Mouse (Mus musculus): Measurements from ENCODE around the gene Errfi1. TPM values are rescaled to one million over a fixed set of nuclear protein-coding genes. Genes with fewer than 3 reads are reported as not detected.
"Not testable (repeated sequence)": the region's sequence is repeated elsewhere in the genome, so short reads cannot be mapped to it uniquely, and the experiment has no call there.

Gene Errfi1
- polyA plus RNA-seq, 1 experiment from 2014 or later = 17.3 TPM

DNA sequence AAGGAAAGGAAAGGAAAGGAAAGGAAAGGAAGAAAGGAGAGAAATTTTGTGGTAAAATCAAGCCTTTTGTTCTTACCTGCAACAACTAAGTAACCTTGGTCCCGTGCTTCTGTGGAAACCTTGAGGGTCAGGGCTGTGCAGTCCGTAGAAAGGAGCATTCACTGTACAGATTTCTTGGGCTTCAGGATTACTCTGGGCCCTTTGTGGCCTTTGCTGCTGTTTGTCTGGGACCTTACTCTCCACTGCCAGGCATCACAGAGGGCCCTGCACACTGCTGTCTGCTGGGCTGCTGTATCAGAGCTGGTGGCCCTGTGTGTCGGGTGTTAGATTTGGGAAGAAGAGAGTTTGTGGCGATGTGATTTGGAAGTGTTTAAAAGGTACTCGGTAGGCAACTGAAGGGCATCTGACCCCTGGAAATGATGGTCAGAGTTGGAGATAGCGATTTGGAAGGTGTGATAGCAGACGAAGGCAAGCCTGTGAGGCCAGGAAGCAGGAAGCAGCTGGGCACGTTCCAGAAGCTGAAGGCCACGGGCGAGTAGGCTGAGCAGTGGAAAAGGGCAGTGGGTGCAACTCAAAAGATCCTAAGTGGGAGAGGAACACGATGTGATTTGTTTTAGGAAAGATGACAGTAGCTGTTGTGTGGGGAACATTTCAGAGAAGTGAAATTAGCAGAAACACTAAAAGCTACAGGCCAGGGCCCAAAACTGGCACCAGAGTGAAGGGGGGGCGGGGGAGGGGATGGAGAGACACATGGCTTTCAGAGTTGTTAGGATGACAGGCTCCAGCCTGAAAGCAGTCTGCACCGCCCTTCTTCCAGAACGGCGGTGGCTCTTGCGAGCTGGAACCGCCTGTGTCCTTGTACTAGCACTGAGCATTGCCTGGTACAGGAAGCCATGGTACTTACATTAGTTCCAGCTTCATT is 15.8 kb downstream of the Errfi1 start:
- no peak for ATAC-seq (replicated peaks)
- Histone ChIP-seq H3K36me3 (peaks cover 23% of the 10 kb centered on the region), H3K27ac (replicated peaks) (no peak overlapping the region), H3K9ac (replicated peaks) (no peak overlapping the region), H3K4me3 (no peak overlapping the region), H3K4me2 (replicated peaks) (no peak overlapping the region), H3K4me1 (peaks cover 16% of the 10 kb centered on the region), H3K27me3 (no peaks in the 10 kb centered on the region), H3K9me3 (no peaks in the 10 kb centered on the region)
- WGBS = 79% methylated on average over 17 of the region's 17 CpGs

DNA sequence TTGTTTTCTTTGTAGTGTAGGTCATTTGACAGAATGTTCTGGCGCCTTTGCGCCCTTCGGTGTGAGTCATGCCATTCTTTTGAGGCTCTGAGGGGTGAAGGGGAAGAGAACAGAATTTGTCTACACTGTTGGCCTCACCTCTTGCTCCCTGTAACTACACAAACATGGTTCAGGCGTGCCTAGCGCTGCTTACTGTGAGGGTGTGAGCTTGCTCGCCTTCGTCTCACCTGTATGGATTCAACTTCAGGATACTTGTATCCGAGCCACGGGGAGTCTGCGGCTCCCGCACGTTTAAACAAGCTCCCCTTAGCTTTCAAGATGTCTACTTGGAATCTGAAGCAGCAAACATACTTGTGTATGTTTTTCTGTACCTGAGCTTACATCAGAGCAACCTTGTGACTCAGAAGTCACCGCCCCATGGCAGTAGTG is 17.3 kb downstream of the Errfi1 start:
- H3K9me3 ChIP-seq = no peaks in the 10 kb centered on the region
- peaks cover 16% of the 10 kb centered on the region for H3K4me1 ChIP-seq
- no peak for ATAC-seq (replicated peaks)
- H3K4me3 ChIP-seq = no peak overlapping the region
- peaks cover 21% of the 10 kb centered on the region for H3K36me3 ChIP-seq
- H3K9ac ChIP-seq (replicated peaks) = no peak overlapping the region
- no peak overlapping the region for H3K4me2 ChIP-seq (replicated peaks)
- no peak overlapping the region for H3K27ac ChIP-seq (replicated peaks)
- H3K27me3 ChIP-seq = no peaks in the 10 kb centered on the region
- 82% methylated on average over 13 of the region's 13 CpGs for WGBS

GRCm38 (mm10) chr4:150871392-150872138 is 17.8 kb downstream of the Errfi1 start:
- no peak overlapping the region for H3K4me3 ChIP-seq
- no peak overlapping the region for H3K4me2 ChIP-seq (replicated peaks)
- no peaks in the 10 kb centered on the region for H3K27me3 ChIP-seq
- H3K9ac ChIP-seq (replicated peaks) = no peak overlapping the region
- 28% methylated on average over 10 of the region's 10 CpGs for WGBS
- no peak overlapping the region; the same call in 1 of the 2 replicates for H3K27ac ChIP-seq (replicated peaks)
- ATAC-seq (replicated peaks) = 0 out of 2 replicates have a peak, but pooled peaks have one; percentile 29
- peaks cover 15% of the 10 kb centered on the region for H3K36me3 ChIP-seq
- H3K4me1 ChIP-seq = peaks cover 16% of the 10 kb centered on the region
- no peaks in the 10 kb centered on the region for H3K9me3 ChIP-seq

GRCm38 (mm10) chr4:150872139-150872651 is 18.5 kb downstream of the Errfi1 start:
- H3K9ac ChIP-seq (replicated peaks) = no peak overlapping the region
- no peak for ATAC-seq (replicated peaks)
- H3K9me3 ChIP-seq = no peaks in the 10 kb centered on the region
- no peak overlapping the region; the same call in 1 of the 2 replicates for H3K27ac ChIP-seq (replicated peaks)
- peaks cover 9% of the 10 kb centered on the region for H3K36me3 ChIP-seq
- no peak overlapping the region for H3K4me2 ChIP-seq (replicated peaks)
- H3K4me1 ChIP-seq = peaks cover 16% of the 10 kb centered on the region
- H3K4me3 ChIP-seq = no peak overlapping the region
- 43% methylated on average over 9 of the region's 9 CpGs for WGBS
- no peaks in the 10 kb centered on the region for H3K27me3 ChIP-seq

DNA sequence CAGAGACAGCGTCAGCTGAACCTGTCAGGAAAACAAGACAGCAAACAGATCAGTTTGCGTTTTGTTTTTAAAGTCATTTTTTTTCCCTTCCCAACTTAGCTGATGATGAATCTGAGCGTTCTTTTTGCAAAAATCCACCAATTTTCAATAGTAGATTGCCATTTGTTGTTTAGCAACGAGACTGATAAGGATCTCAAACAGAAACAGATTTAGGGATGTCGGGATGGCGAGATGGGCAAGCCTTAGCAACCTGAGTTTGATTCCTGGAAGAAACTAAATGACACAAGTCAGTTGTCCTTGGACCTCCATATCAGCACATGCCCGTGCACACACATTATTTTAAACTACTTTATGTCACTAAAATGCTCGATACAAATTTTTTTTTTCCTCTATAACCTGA is 19.0 kb downstream of the Errfi1 start:
- no peaks in the 10 kb centered on the region for H3K9me3 ChIP-seq
- ATAC-seq (replicated peaks) = no peak
- H3K9ac ChIP-seq (replicated peaks) = no peak overlapping the region
- H3K27me3 ChIP-seq = no peaks in the 10 kb centered on the region
- 89% methylated on average over 8 of the region's 8 CpGs for WGBS
- H3K27ac ChIP-seq (replicated peaks) = no peak overlapping the region; the same call in 1 of the 2 replicates
- H3K4me3 ChIP-seq = no peak overlapping the region
- peaks cover 16% of the 10 kb centered on the region for H3K4me1 ChIP-seq
- no peak overlapping the region for H3K4me2 ChIP-seq (replicated peaks)
- peaks cover 4% of the 10 kb centered on the region for H3K36me3 ChIP-seq

GRCm38 (mm10) chr4:150874416-150874815 is 20.7 kb downstream of the Errfi1 start:
- not testable (repeated sequence) for H3K4me3 ChIP-seq; H3K9me3 ChIP-seq; H3K4me2 ChIP-seq (replicated peaks); H3K27ac ChIP-seq (replicated peaks); H3K36me3 ChIP-seq; H3K27me3 ChIP-seq; H3K9ac ChIP-seq (replicated peaks); ATAC-seq (replicated peaks)
- 79% methylated on average over 4 of the region's 4 CpGs for WGBS
- peaks cover 16% of the 10 kb centered on the region for H3K4me1 ChIP-seq

DNA sequence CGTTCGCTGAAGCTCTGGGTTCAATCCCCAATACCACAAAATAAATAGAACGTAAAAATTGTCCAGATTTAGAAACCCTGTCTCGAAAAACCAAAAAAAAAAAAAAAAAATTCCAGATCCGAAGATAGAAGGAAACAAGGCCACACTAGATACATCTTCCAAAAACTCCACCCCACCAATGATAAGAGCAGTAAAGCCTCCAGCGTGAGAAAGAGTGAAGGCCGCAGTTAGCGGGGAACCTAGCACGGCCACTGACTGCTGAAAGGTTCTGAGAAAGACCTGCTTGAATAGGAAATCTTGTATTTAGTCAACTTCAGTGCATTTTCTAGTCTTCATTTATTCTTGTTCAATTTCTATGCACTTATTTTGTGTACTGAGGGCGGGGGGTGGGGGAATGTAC is 21.7 kb downstream of the Errfi1 start:
- 90% methylated on average over 10 of the region's 10 CpGs for WGBS
- no peak overlapping the region for H3K4me3 ChIP-seq
- no peaks in the 10 kb centered on the region for H3K27me3 ChIP-seq
- H3K27ac ChIP-seq (replicated peaks) = no peak overlapping the region
- no peak overlapping the region for H3K4me2 ChIP-seq (replicated peaks)
- peaks cover 11% of the 10 kb centered on the region for H3K9me3 ChIP-seq
- no peaks in the 10 kb centered on the region for H3K36me3 ChIP-seq
- H3K4me1 ChIP-seq = peaks cover 16% of the 10 kb centered on the region
- H3K9ac ChIP-seq (replicated peaks) = no peak overlapping the region
- no peak for ATAC-seq (replicated peaks)

DNA sequence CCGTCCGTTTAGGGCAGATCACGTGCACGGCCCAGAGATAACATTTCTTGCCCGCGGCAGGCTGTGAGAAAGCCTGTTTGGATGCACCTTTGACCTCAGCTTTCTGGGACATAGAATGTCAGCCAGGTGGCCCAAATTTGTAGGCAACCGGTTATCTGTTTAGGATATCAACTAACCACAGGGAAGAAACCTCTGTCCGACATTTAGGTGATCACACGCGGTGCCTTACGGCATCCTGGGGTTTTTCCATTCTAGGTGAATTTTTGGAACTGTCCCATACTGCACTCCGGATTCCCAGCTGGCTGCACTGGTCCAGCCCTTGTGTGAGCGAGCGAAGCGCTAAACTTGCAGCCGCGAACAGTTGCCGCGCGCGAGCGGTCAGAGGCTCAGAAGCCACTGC is 25.9 kb downstream of the Errfi1 start:
- Histone ChIP-seq H3K27me3 (no peaks in the 10 kb centered on the region), H3K9ac (replicated peaks) (no peak overlapping the region), H3K4me2 (replicated peaks) (no peak overlapping the region), H3K36me3 (no peaks in the 10 kb centered on the region), H3K9me3 (peaks cover 11% of the 10 kb centered on the region), H3K4me3 (no peak overlapping the region), H3K27ac (replicated peaks) (no peak overlapping the region), H3K4me1 (no peaks in the 10 kb centered on the region)
- 97% methylated on average over 22 of the region's 22 CpGs for WGBS
- ATAC-seq (replicated peaks) = no peak

- Histone ChIP-seq H3K9ac (replicated peaks) (no peak overlapping the region), H3K36me3 (no peaks in the 10 kb centered on the region), H3K27me3 (no peaks in the 10 kb centered on the region), H3K9me3 (peaks cover 11% of the 10 kb centered on the region), H3K4me1 (no peaks in the 10 kb centered on the region), H3K4me3 (no peak overlapping the region), H3K27ac (replicated peaks) (no peak overlapping the region), H3K4me2 (replicated peaks) (no peak overlapping the region)
- no peak for ATAC-seq (replicated peaks)
- 91% methylated on average over 5 of the region's 5 CpGs for WGBS
These were observed 26.6 kb downstream of the Errfi1 start for GRCm38 (mm10) chr4:150880364-150880763.

DNA sequence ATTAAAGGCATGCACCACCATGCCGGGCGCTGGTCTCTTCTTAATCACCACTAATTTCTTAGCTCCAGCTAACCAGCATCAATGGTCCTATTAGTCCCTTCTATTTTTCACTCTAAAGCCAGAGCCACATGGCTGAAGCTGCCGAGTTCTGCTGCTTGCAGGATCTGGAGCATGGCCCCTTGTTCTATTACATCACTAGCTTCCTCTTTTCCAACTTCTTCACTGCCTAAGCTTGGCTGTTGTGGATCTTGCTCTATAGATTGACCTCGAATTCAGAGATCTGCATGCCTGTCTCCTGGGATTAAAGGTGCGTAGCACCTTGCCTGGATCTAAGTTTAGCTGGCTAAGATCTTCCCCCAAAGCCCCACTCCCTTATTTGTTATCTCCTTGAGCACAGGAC is 28.9 kb downstream of the Errfi1 start:
- peaks cover 11% of the 10 kb centered on the region for H3K9me3 ChIP-seq
- H3K9ac ChIP-seq (replicated peaks) = no peak overlapping the region
- no peaks in the 10 kb centered on the region for H3K4me1 ChIP-seq
- H3K4me3 ChIP-seq = no peak overlapping the region
- no peak overlapping the region for H3K27ac ChIP-seq (replicated peaks)
- WGBS = 91% methylated on average over 5 of the region's 5 CpGs
- ATAC-seq (replicated peaks) = no peak
- no peaks in the 10 kb centered on the region for H3K36me3 ChIP-seq
- no peak overlapping the region for H3K4me2 ChIP-seq (replicated peaks)
- no peaks in the 10 kb centered on the region for H3K27me3 ChIP-seq

- Histone ChIP-seq H3K9me3 (no peaks in the 10 kb centered on the region), H3K4me1 (no peaks in the 10 kb centered on the region), H3K4me2 (replicated peaks) (no peak overlapping the region), H3K27ac (replicated peaks) (no peak overlapping the region), H3K4me3 (no peak overlapping the region), H3K27me3 (no peaks in the 10 kb centered on the region), H3K36me3 (no peaks in the 10 kb centered on the region), H3K9ac (replicated peaks) (no peak overlapping the region)
- 82% methylated on average over 5 of the region's 5 CpGs for WGBS
- ATAC-seq (replicated peaks) = no peak
These were observed 34.2 kb downstream of the Errfi1 start for GRCm38 (mm10) chr4:150887903-150888302.

GRCm38 (mm10) chr4:150888492-150888891 is 34.8 kb downstream of the Errfi1 start:
- no peaks in the 10 kb centered on the region for H3K9me3 ChIP-seq
- no peak overlapping the region for H3K27ac ChIP-seq (replicated peaks)
- no peaks in the 10 kb centered on the region for H3K36me3 ChIP-seq
- ATAC-seq (replicated peaks) = no peak
- H3K4me3 ChIP-seq = no peak overlapping the region
- H3K4me1 ChIP-seq = no peaks in the 10 kb centered on the region
- WGBS = 87% methylated on average over 4 of the region's 4 CpGs
- H3K27me3 ChIP-seq = no peaks in the 10 kb centered on the region
- H3K4me2 ChIP-seq (replicated peaks) = no peak overlapping the region
- H3K9ac ChIP-seq (replicated peaks) = no peak overlapping the region
